In the genomic region with DNA sequence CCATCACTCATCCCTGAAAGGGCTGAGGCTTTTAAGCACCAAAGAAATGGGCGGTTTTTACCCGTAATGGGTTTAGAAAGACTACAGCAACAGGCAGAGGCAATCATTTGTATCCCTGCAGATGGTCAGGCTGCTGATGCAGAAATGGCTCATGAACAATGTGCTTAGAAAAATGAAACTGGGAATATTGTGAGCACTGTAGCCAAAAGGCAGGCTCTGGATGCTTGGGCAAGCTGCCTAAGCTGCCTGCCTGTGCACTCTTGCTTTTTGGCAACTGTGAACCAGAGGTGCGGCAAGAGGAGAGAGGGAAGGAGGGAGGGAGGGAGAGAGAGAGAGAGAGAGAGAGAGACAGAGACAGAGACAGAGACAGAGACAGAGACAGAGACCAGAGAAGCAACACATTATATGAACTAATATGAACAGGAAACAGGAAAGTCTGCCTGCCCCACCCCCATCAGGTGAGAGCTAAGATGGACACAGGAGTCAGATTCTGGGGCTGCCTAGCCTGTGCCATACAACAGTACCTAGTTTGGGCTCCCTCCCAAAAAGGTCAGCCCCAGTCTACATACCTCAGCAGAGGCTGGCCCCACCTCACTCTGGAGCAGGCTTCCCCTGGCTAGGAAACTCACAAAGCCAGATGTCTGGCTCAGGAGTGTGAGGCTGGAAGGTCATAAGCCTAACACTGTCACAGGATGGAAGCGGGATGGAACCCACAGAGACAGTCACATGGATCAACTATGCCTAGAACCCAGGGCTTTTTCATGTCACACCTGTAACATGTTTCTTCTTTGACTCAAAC, we compare ENCODE assay signal across 25 mouse cellular contexts. TPM values are rescaled to one million over a fixed set of nuclear protein-coding genes. Genes with fewer than 3 reads are reported as not detected.
A peak's percentile ranks its signal among the peaks of the same experiment; 100 is the strongest.
DNase-seq lines count a peak whose midpoint lies in the region; ATAC-seq lines count a peak whose summit lies in the region.
"Had no signal": no experiment of that assay in that cellular context is flagged by ENCODE, and none has a peak within 500 bp of the region (broad histone marks: within the 10 kb centered on the region; RNA-seq: fewer than 3 reads in every experiment).

No protein-coding gene starts in this region.

- no peak for DNase-seq in embryonic facial prominence, embryonic 10.5 days (ENCODE audit: low spot score)
- DNase-seq in heart, adult 11 months: peak; percentile 92
- no peak for DNase-seq in heart, postnatal 10 days
- peak; percentile 28 for DNase-seq in layer of hippocampus, adult 9-11 months
- no peak for DNase-seq in layer of hippocampus, postnatal 10 days (ENCODE audit: low spot score in 2 of 2)
- peak; percentile 51 for DNase-seq in brain, adult 2 months (ENCODE audit: low read depth, low spot score)
- no peak for DNase-seq in cerebellum, postnatal 14 days
- DNase-seq: cerebellum, adult 11-12 months; cerebellum, postnatal 25 days; heart, adult 18-20 months; heart, postnatal 14 days; kidney, adult 9 months; kidney, postnatal 14 days; liver, postnatal 0 days; retina, postnatal 1 day; thymus, postnatal 25 days had no signal

- no peak for ATAC-seq in embryonic facial prominence, embryonic 12.5 days (ENCODE audit: insufficient number of reproducible peaks, insufficient read depth, low FRiP score, low TSS enrichment)
- ATAC-seq: forebrain, embryonic 16.5 days; hindbrain, postnatal 0 days; intestine, embryonic 16.5 days; liver, postnatal 0 days; lung, postnatal 0 days had no signal

- no peak overlapping the region for H3K9ac ChIP-seq in embryonic facial prominence, embryonic 12.5 days
- H3K9ac ChIP-seq: heart, embryonic 12.5 days; liver, postnatal 0 days had no signal

- H3K27ac ChIP-seq in embryonic facial prominence, embryonic 12.5 days: 0 out of 2 replicates have a peak overlapping the region, but pooled peaks have one; percentile 11
- H3K27ac ChIP-seq in embryonic facial prominence, embryonic 10.5 days (replicated peaks): no peak overlapping the region; the same call in 1 of the 2 replicates
- H3K27ac ChIP-seq: hindbrain, postnatal 0 days; macrophage had no signal

- intact Hi-C loops in heart, postnatal 10 days (cut with DNase I): no loop called here

- H3K9me3 ChIP-seq in embryonic facial prominence, embryonic 12.5 days: no peaks in the 10 kb centered on the region
- no peaks in the 10 kb centered on the region for H3K9me3 ChIP-seq in embryonic facial prominence, embryonic 10.5 days

- H3K4me3 ChIP-seq in embryonic facial prominence, embryonic 12.5 days: no peak overlapping the region
- H3K4me3 ChIP-seq in embryonic facial prominence, embryonic 10.5 days: no peak overlapping the region
- H3K4me3 ChIP-seq: heart, embryonic 12.5 days had no signal

- peaks cover 17% of the 10 kb centered on the region; the same call in 1 of the 2 replicates for H3K4me1 ChIP-seq in embryonic facial prominence, embryonic 12.5 days
- peaks cover 21% of the 10 kb centered on the region for H3K4me1 ChIP-seq in embryonic facial prominence, embryonic 10.5 days

- H3K36me3 ChIP-seq in embryonic facial prominence, embryonic 12.5 days: no peaks in the 10 kb centered on the region
- peaks cover 5% of the 10 kb centered on the region; the same call in 1 of the 2 replicates for H3K36me3 ChIP-seq in embryonic facial prominence, embryonic 10.5 days (replicated peaks)

- WGBS in embryonic facial prominence, embryonic 12.5 days: 83% methylated on average over 4 of the region's 4 CpGs
- 85% methylated on average over 4 of the region's 4 CpGs for WGBS in embryonic facial prominence, embryonic 10.5 days

- no peak overlapping the region for H3K4me2 ChIP-seq in embryonic facial prominence, embryonic 12.5 days (replicated peaks)
- H3K4me2 ChIP-seq: heart, embryonic 12.5 days; liver, embryonic 11.5 days had no signal

- H3K27me3 ChIP-seq in embryonic facial prominence, embryonic 12.5 days: no peaks in the 10 kb centered on the region
- no peaks in the 10 kb centered on the region for H3K27me3 ChIP-seq in embryonic facial prominence, embryonic 10.5 days (replicated peaks; ENCODE audit: low read depth, poor library complexity, severe bottlenecking)

RNA-seq across cellular contexts. Expression of a gene that starts 9.9 kb away (rescaled TPM):
- 3.7 and 4.5 TPM in 2 replicates for polyA plus RNA-seq in embryonic facial prominence, embryonic 12.5 days (2016; fragmentation: Nextera tagmentation; extraction: Ambion mirVana)
- 2.1 and 2.9 TPM in 2 replicates for polyA plus RNA-seq in embryonic facial prominence, embryonic 10.5 days (2016; fragmentation: Nextera tagmentation; extraction: Ambion mirVana)
- total RNA-seq in heart, postnatal 10 days (2021): 1 to 10 TPM; 4.8 to 5.1 TPM
- total RNA-seq in layer of hippocampus, postnatal 10 days (2021): 10 to 100 TPM; 26.8 to 29.4 TPM
- total RNA-seq: monocyte, adult 5-6 weeks had no signal
- polyA plus RNA-seq: macrophage had no signal

Comparison
In these comparisons a context has a peak if more than half of its experiments do, and no peak if none do; other contexts are left out.
1. DNase-seq: peak in heart, adult 11 months (single experiment), layer of hippocampus, adult 9-11 months (single experiment) and brain, adult 2 months (single experiment); none in embryonic facial prominence, embryonic 10.5 days (single experiment), heart, postnatal 10 days (0 of 2), layer of hippocampus, postnatal 10 days (0 of 2) and cerebellum, postnatal 14 days (0 of 2).
2. RNA of a gene that starts 9.9 kb away (total RNA-seq): 26.8 to 29.4 TPM in layer of hippocampus, postnatal 10 days; 4.8 to 5.1 TPM in heart, postnatal 10 days; every median in the first group is over 4 times any median in the second.